Mouse (Mus musculus) embryo, embryonic 10 days (tissue): ENCODE measurements at regions not wholly inside any gene's neighbourhood (a gene's known extent, or its start where the extent isn't known, plus 50 kb on each side); places are given as distances from the start of the nearest gene placed in this dataset.
A peak's percentile ranks its signal among the peaks of the same experiment; 100 is the strongest.

Experiments used
- DNase-seq: peaks from one replicate; pipeline ENCODE4 v3.0.0-alpha.2; 2015; ENCODE audit warnings: low spot score

DNA sequence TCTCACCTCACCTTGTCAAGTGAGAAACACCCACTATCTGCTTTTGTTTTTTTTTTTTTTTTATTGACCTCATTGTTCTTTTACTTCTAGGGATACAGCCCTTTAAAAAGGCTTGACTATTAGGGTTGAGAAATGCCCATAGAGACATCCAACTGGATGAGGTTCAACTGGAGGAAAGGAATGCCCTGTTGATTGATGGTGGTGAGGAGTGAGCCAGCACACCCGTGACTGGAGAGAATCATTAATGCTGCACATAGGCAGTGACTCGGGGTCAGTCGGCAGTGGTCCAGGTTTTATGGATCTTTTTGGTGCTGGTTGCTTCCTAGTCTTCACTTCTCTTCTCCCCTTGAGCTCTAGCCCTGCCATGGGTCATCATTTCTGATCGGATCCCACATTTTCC is 82.9 kb upstream of the Cryz start:
- DNase-seq: no peak

DNA sequence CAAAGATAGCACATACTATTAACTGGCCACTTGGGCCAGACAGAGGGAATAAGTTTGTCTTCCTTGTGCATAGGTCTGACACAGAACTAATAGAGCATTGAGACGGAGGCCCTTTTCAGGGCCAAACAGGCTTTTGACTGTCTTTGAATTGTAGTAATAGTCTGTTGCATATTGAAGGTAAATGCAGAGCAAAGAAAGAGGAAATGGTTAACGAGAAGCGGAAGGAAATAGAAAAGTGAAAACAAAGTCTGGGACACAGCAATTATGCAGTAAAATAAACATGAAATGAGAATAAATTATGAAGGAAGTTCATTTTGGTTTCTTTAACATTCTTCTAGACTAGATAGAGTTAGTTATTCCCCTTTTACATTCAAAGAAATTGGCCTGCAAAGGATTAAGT is 86.4 kb upstream of the Cryz start:
- DNase-seq: no peak

DNA sequence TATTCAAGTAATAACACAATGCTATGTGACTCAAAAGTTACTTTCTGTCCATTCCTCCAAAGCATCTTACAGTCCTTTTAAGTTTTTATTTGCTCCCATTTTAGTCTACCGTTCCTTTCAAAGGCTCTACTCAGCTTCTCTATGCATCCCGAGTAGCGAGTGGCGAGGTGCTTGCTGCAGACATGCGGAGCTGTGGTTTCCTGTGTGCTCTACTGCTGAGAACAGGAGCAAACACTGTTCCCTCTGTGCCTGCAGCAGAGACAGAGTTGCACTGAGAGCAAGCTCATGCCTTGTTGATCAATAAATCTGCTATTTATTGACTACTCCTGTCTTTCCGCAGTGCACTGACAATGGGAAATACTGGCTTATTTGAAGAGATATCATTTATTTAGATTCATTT is 87.1 kb upstream of the Cryz start:
- no peak for DNase-seq

DNA sequence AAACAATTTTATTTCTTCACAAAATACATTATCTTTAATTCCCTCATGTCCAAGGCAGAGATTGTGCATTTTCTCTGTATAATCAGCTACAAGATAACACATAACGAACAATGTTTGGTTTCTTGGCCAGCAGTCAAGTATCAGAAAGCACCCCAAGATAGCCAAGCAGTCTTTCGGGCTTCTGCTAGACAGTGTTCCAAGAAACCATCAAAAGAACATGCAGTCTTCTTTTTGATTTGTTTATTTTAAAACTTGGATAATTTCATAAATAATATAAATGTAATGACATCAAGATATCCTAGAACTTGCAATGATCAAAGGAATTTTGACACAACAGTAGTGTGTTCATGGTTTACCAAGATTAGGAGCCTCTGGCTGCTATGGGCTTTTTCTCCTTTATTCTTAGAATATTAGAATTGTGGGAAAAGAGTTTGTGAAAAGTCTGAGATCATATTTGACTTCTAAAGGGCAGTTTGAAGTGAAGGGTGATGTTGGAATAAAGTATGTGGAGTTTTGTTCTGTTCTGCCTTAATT is 103.1 kb upstream of the Cryz start:
- no peak for DNase-seq

DNA sequence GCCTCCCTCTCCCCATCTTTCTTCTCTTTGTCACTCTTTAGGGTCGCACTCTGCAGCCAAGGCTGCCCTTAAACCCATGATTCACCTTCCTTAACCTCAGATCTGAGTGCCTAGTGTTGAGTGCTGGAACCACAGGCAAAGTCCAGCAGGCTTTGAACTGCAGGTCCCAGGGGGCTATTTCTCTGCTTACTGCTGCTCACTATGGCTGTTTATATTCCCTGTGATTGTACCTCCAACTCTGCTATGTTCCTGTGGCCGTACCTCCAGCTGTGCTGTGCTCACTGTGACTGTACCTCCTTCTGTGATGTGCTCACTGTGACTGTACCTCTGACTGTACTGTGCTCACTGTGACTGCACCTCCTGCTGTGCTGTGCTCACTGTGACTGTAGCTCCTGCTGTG is 124.1 kb upstream of the Cryz start:
- DNase-seq: no peak

DNA sequence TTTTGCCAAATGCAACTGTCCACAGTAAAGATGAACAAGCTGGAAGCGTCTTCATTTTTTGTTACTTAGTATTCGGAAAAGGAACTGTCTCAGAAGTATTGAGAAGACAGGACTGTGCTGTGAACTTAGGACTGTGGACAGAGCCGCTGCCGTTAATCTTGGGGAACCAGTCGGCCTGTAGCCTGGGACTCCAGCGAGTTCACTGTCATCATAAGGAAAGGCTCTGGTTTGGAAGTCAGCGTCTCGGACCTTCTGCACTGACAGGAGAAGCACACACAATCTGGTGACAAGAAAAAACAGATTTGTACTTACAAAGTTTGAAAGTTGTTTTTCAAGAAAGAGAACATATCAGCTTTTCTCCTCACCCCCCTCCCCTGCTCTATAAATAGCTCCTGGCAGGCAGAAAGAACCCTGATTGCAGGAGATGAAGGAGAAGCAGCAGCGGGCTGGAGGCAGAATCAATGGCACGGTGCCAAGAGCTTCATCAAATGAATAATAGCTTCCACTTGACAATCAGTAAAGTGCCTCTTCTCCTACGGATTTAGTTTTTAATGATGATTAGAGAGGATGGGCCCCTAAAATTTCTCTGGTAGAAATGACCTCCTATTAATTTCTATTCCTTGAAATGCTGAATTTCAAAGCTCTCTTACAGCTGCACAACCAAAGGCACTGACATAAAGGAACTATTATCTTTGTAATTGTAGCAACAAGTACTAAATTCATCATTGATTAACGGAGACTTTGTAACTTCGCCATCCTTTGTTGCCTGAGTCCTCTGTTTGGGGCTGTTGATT is 128.7 kb upstream of the Cryz start:
- DNase-seq: peak; percentile 27

DNA sequence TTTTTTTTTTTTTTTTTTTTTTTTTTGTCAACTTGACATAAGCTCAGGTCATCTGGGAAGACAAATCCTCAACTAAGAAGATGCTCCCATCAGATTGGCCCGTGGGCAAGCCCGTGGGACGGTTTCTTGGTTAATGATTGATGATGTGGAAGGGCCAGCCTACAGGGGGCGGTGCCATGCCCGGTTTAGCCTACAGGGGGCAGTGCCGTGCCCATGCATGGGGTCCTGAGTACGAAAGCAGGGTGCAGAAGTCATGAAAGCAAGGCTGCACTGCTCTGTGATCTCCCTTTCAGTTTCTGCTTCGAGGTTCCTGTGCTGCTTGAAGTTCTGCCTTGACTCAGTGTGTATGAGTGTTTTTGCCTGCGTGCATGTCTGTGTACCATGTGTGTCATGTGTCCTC is 127.7 kb upstream of the Lhx8 start:
- DNase-seq: no peak

DNA sequence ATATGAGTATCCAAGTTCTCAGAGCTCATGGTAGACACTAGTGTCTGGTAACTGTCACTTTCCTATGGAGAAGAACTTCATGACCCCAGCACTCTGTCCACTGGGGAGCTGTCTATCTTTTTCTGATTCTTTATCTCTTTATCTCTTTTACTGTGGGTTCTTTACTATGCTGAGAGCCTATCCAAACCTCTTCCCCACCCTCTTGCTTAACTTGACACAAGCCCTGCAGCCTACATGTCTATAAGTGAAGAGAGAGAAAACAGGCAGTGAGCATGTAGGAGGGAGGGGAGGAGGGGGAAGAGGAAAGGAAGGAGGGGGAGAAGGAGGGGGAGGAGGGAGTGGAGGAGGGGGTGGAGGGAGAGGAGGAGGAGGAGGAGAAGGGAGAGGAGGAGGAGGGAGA is 122.6 kb upstream of the Lhx8 start:
- no peak for DNase-seq

DNA sequence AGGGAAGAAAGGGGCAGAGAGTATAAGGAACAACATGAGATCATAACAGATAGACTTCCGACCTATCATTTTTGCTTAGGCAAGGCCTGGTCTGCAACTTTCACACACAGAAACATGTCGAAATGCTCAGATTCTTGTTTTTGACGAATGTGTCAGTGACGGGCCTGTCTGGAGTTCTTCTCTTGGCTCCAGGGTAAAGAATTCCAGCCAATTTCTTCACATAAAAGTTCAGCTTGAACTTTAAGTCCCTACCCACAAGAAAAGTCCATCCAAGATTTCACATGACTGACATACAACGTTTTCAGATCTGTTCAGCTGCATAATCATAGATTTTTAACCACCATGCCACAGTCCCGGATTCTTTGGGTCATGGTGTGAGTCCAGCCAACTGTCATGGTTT is 122.1 kb upstream of the Lhx8 start:
- no peak for DNase-seq

DNA sequence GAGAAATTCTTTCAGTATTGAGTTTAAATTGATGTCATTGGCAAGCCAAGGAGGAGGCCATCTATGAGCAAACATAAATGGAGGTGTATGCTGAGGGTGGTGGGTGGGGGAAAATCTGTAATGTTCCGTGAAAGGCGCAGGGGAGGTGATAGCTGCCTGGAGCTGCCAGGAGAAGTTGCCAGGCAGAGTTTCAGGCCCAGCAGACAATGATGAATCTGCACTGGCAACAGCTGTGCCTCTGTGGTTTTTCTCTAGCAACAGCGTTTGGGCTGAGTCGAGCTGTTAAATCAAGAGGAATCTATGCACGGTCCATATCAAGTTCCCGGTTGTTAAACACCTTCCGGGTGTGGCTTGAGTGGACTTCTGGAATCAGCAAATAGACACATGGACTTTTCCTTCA is 120.7 kb upstream of the Lhx8 start:
- DNase-seq: no peak

DNA sequence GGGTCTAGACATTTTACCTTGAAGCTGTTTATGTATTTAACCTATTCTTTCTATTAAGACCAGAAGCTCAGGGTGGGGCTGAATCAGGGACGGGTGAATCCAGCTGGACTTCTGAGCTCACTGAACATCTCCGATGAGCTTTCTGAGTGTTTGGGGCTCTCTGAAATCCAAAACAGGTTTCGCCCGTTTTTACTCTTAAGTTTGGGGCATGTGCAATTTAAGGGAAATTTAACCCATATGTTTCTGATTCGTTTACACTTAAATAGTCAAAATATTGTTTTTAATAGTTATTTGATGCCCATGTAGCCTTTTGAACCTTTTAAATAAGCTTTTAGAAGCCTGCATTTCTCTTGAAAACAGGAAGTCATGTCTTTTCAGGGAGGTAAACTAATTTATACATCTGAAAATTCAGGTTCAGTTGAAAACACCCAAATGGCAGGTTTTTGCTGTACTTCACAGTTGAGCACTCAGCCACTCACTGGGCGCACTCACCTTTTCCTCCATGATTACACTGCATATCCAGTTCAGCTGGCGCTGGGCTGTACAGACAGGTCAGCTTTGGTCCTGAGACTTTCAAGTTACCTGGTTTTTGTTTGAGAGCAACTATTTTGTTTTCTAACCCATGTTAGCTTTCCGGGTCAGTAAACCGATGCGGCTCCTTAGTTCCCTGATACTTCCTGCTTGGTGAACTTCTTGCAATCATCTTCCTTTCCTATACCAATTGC is 113.1 kb upstream of the Lhx8 start:
- DNase-seq: no peak

DNA sequence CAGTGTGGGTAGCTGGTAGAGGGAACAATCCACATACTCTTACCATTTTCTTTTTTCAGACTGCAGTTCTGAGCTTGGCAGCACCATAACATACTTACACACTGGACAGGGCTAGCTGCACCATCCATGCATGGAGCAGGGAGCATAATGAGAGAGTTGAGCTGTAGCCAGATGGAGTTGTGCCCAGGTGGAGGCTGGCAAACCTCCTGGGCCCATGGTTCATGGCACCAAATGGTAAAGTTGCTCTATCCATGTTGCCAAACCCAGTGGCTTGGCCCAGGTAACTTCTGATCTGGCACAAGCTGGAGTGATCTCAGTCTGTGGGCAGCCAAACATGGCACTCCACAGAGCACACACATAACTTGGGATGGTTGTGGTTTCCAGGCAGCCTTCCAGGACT is 111.0 kb upstream of the Lhx8 start:
- DNase-seq: no peak

DNA sequence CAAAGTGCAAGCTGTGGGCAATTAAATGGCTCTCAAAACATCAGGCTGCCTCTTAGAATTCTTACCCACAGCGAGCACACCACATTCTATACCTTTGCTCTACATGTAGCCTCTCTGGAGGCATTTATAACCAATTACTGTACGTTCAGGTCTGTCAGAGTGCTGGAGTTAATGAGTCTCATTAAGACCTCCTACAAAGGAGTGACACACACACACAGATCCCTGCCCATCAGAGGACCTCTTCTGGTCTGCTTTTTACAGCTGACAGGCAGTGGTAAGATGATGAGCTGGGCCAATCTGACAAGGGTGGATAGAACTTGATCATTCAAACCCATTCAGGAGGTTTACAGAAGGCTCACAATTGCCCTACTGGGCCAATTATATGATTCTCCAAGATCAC is 110.4 kb upstream of the Lhx8 start:
- no peak for DNase-seq

DNA sequence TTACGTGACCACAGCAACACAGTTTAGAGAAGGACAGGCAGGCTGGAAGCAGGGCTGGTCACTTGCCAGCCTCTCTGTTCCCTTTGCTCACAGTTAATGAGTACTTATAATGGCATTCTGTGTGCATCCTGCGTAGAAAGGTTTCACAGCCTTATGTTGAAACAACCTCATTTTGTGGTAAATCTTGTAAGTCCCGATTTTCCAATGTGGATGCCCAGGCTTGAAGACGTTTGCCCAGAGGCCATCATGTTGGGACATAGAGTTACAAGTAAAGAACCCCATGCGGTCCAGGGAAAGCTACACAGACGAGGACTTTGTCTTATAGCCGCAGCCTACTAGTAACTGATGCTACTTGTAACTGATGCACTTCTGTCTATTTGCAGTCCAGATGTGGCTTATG is 100.4 kb upstream of the Lhx8 start:
- DNase-seq: no peak

DNA sequence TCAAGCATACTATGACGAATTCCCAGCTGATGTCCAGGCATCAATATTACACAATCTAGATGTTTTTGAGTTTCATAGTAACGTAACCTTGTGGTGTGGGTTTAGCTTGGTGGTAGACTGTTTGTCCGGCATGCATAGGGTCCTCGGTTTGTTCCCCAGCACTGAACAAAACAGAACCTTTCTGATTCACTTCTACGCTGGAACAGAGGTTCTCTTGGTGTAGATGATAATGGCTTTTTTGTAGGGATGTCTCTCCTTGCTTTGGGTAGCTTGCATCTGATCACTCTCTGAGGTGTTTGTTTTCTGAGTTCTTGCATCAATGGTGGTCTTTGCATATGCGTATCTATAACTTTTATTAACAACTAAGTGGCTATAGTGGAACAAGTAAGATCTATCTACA is 99.2 kb upstream of the Lhx8 start:
- no peak for DNase-seq

DNA sequence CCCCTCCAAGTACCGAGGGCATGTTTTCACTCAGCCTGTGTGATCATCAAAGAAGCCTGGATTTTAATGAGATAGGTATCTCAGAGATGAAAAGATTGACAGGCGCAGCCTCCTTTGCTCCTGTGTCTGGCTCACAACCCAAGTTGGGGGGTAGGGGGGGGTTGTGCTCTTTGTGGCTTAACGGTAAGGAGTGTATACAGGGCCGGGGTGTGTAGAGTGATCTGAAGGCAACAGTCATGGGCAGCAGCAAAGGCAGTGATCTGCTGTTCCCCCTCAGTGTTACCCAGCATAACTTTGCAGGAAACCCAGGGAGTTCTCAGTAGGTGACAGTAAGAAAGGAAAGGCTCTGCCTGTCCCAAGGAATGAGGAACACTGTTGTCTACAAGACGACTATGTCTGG is 94.1 kb upstream of the Lhx8 start:
- DNase-seq: no peak

DNA sequence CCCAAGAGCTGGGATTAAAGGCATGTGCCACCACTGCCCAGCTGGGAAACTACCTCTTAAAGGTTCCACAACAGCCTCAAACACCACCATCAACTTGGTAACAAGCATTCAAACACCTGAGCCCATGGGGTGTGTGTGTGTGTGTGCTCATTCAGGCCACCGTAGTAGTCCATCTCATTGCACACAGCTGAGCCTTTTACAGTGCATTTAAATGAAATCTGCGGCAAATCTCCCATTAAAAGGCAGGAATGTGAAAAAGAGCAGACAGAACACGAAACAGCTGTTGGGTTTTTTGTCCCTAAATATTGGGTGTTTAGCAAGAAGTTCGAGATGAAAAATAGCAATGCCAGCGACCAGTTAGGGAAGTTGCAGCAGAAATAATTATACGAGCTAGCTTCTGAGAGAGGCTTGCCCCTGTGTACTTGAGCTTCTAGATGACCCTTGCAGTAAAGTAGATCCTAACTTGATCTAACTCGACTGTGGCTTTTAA is 91.0 kb upstream of the Lhx8 start:
- DNase-seq: no peak

DNA sequence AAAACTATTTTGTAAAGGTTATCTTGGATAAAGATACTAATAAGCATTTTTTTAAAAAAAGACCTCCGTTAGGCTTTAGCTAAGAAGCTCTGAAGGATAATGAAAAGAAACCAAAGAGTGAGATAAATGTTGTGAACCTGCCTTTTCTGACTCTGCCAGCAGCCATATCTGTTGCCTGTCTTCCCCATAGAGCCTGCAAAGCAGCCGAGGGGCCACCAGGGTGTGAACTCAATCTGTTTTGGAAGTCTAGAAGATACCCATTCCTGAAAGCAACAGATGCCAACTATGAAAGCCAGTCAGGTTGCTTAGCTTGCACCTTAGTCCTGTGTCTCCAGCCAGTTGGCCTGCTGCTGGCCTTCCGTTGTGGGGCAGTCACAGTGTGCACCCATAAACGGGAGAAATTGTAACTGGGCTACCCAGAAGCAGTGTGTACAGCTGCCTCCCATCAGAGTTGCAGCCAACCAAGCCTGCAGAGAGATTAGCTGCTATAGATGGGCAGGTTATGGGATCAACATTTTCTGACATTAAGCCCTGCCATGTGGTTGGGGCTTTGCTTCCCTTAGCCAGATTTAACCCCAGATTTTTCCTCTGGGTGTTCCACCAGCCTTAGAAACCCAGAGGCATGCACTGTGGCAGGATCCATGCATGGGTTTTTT is 87.8 kb upstream of the Lhx8 start:
- DNase-seq: no peak

DNA sequence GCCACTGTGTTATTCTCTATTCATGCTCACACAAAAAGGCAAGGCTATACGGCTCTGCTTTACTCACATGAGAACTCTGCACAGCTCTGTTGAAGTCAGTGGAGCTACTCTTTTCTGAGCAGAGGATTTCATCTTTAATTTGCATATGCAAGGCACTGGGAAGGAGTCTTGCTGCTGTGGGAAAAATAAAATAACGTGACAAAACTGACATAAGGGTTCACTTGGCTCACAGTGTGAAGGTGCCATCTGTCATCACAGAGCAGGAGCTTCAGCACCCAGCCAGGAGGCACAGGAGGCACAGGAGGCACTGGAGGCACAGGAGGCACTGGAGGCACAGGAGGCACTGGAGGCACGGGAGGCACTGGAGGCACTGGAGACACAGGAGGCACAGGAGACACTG is 83.9 kb upstream of the Lhx8 start:
- DNase-seq: no peak

DNA sequence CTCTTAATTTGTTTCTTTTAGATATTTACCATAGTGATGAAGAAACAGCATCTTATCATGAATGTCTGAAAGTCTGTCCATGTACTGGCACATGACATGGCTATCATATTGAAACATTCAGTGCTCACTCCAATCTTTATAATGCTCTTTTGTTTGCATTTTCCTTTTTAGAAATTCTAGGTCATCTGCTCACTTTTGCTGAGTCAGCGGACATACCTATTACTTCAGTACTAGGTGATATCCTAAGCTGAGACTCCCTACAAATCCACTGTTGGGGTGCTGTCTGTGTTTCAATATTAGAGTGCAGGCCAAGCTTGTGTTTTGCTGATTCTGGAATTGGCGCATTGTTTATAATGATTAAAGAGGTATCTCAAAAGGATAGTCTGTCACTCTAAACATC is 79.8 kb upstream of the Lhx8 start:
- no peak for DNase-seq

DNA sequence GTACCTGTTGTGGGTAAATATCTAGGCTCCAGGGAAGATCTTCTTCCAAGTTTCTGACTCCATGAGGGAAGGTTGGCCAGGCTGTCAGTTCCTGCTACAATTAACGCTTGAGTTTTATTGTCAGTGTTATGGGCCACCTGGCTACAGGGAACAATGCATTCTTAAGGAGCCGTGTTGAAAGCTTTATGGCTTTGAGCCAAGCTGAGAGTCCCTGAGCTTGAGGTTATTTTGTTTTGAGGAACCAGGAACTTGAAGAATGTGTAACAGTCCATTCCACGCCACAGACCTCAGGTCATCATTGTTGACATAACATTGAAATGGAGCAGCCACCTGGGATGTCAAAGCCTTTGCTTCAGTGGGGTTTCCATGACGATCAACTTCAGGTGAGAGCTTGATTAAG is 71.6 kb upstream of the Lhx8 start:
- DNase-seq: no peak

DNA sequence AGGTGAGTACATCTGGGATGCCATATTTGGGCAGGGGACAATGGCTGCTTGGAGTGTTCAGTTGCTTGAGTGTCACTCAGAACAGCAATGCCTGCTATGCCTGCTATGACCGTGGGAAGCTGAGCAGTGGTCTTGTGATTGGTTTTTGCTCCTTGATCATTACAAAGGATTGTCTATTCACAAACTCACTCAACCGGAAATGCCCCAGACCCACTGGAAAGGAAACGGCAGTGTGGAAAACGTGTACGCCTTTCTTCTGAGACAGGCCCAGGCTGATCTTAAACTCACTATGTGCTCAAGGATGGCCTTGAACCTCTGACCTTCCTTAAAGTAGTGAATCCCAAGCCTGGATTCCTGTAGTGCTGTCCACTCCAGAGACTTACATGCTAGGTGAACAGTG is 63.2 kb upstream of the Lhx8 start:
- DNase-seq: no peak

DNA sequence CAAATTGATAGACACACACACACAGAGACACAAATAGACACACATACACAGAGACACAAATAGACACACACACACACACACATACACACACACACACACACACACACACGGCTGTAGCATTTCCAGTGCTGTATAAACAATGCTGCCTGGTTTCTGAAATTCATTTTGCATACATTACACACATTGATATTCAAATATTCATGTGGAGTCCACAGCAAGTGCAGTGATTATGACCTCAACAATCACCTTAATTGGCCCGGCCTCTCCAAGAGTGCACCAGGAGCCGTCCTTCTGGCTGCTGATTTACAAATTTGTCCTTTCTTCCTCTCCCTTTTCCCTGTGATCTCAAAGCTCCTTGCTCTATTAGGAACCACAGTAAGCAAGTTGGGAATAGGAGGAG is 61.2 kb upstream of the Lhx8 start:
- no peak for DNase-seq
